Mouse (Mus musculus): Measurements from ENCODE around the gene Srpx2.

Gene Srpx2

DNA sequence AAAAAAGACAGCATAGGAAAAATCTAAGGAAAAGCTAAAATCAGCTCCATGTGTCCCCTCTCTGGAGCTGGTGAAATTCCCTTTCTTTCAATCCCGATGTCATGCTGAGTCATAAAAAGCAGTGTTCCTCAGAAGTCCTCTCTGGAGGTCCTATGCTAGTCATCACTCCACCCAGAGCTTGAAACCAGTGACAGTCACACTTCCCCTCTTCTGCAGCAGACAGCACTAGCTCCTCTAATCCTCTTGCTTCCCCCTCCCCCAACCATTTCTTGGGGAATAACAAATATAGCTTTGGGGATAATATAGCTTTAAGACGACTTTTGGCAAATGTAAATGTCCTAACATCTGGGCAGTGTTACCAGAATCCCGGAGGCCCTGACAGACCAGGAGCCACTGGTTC is at the start of gene Srpx2:
Gene Srpx2, plus strand, starts transcription at position 166 of the 400 bp plus-strand sequence.
- DNase-seq (ENCODE audit: low read depth, low spot score): peak; percentile 35

GRCm38 (mm10) chrX:133869743-133870142 is 38.5 kb upstream of the Srpx2 start:
- peak; percentile 18 for DNase-seq (ENCODE audit: low read depth, low spot score)

GRCm38 (mm10) chrX:133887308-133887707 is 20.9 kb upstream of the Srpx2 start:
- no peak for DNase-seq (ENCODE audit: low read depth, low spot score)

GRCm38 (mm10) chrX:133888111-133888510 is 20.1 kb upstream of the Srpx2 start:
- DNase-seq (ENCODE audit: low read depth, low spot score): no peak

DNA sequence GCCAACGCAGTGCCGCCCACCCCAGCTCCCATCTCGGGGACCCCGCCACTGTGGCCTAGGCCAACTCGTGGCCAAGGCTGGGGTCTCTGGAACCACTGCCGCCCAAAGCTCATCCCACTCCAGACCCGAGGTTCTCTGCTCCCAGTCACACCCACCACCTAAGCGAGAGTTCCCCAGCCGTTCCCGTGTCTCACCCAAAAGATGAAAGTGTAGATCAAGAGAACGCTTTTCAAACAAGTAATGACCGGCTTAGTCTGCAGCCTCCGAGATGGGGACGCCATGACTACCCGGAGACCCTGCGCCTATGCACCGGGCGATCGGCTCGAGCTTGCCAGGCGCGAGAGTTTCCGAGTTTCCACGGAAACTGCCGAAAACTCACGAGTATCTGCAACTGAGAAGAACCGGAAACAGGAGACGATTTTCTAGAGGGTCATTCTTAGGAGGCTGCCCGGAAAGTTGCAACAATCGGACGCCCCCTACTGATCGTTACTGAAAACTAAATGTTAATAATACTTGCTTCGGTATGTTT is 10.1 kb upstream of the Srpx2 start, which contains the start of gene Tspan6:
Gene Tspan6, minus strand, starts transcription at position 416 of the 529 bp plus-strand sequence.
- DNase-seq (ENCODE audit: low read depth, low spot score): peak; percentile 84

- peak; percentile 34 for DNase-seq (ENCODE audit: low read depth, low spot score)
Measured at GRCm38 (mm10) chrX:133911397-133912103, 3.3 kb downstream of the Srpx2 start.

- no peak for DNase-seq (ENCODE audit: low read depth, low spot score)
Measured at GRCm38 (mm10) chrX:133913006-133913405, 4.8 kb downstream of the Srpx2 start.

- no peak for DNase-seq (ENCODE audit: low read depth, low spot score)
Measured at GRCm38 (mm10) chrX:133914219-133914618, 6.0 kb downstream of the Srpx2 start.

GRCm38 (mm10) chrX:133921187-133921586 is 13.0 kb downstream of the Srpx2 start:
- no peak for DNase-seq (ENCODE audit: low read depth, low spot score)

GRCm38 (mm10) chrX:133926760-133927159 is 18.5 kb downstream of the Srpx2 start:
- DNase-seq (ENCODE audit: low read depth, low spot score): no peak

DNA sequence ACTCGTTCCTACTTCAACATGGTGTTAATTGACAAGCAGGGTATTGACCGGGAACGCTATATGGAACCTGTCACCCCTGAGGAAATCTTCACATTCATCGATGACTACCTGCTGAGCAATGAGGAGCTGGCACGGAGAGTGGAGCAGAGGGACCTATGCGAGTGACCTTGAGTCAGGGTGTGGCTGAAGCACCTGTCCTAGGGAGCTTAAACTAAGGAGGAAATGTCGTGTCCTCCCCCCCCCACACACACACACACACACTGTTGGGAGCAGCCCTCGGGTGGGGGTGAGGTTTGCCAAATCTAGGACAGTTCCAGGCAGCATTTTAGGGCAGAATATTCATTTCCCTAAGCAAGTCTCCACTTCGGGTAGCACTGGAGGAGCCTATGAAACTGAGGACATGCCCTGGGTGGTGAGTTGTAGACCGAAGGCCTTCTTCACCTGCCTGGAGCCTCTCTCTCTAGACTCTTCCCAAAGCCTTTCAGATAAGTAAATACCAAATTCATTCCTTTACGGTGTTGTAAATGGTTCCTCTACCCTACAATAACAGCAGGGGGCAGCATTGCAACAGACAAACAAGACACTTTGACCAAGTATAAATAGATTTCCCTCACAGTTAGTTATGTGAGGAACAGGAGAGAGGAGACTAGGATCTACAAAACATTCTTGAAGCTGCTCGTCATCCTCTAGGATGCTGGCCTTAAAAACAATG is 23.2 kb downstream of the Srpx2 start:
- peak; percentile 66 for DNase-seq (ENCODE audit: low read depth, low spot score)

- DNase-seq (ENCODE audit: low read depth, low spot score): no peak
Measured at GRCm38 (mm10) chrX:133936605-133937225, 28.5 kb downstream of the Srpx2 start.

GRCm38 (mm10) chrX:133939561-133939960 is 31.3 kb downstream of the Srpx2 start:
- no peak for DNase-seq (ENCODE audit: low read depth, low spot score)

- DNase-seq (ENCODE audit: low read depth, low spot score): peak; percentile 71
Measured at GRCm38 (mm10) chrX:133947427-133947826, 39.2 kb downstream of the Srpx2 start.

GRCm38 (mm10) chrX:133954661-133955060 is 46.4 kb downstream of the Srpx2 start:
- no peak for DNase-seq (ENCODE audit: low read depth, low spot score)

DNA sequence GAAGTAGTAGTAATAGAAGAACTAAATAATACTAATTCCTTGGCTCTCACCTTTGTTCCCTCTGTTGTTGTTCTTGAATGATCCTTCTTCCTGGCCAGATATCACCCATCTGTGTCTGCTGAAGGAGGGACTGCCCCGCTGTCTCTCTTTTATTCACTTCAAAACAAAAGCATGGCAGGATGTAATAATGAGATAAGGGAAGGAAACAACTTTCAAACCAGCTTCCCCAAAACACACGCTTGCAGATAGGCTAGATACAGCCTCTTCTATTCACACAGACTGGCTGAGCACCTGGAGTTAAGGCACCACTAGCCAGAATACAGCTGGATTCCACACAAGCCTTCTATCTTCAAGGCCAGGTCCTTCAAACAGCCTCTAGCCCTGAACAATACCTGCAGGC is 52.4 kb downstream of the Srpx2 start:
- no peak for DNase-seq (ENCODE audit: low read depth, low spot score)

DNA sequence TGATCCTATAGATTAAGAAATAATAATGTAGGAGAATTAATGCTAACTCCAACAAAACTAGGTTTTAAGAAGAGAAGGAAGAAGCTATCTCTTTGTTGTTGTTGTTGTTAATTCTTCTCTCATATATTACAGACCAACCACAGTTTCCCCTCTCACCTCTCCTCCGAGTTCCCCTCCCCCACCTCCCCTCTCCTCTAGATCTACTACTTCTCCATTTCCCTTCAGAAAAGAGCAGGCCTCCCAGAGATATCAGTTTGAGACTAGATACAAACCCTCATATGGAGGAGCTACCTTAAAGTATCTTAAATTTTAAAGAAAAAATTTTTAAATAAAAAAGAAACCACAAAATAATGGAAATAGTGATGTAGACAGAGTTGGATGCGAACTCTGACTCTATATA is 56.4 kb downstream of the Srpx2 start:
- no peak for DNase-seq (ENCODE audit: low read depth, low spot score)

- DNase-seq (ENCODE audit: low read depth, low spot score): no peak
Measured at GRCm38 (mm10) chrX:133981231-133982002, 73.2 kb downstream of the Srpx2 start, which contains the start of gene Sytl4. TSS of gene Sytl4 (minus strand) at chrX:133981812.
